Mouse (Mus musculus) embryonic fibroblast, embryonic 13.5 days (primary cell): ENCODE results near the gene Mtrf1l. TPM values are rescaled to one million over a fixed set of nuclear protein-coding genes. Genes with fewer than 3 reads are reported as not detected.

Experiments
- H3K27ac ChIP-seq: 2 replicates; pipeline ENCODE4 v1.5.1; 2012; ENCODE audit warnings: low read length, control low read depth, inconsistent platforms; ENCODE audit not compliant: insufficient read depth
- H3K4me1 ChIP-seq: 2 replicates; pipeline ENCODE4 v1.6.1; 2011; ENCODE audit warnings: low read length; ENCODE audit not compliant: control insufficient read depth, insufficient read depth
- H3K4me3 ChIP-seq: 2 replicates; pipeline ENCODE4 v1.5.1; 2011; ENCODE audit warnings: mild to moderate bottlenecking, control low read depth, low read length; ENCODE audit not compliant: insufficient read depth
- CTCF ChIP-seq: IDR thresholded peaks from 2 replicates; pipeline ENCODE4 v1.5.1; 2011; ENCODE audit warnings: mild to moderate bottlenecking, control low read depth, low read length, moderate library complexity, borderline replicate concordance; ENCODE audit not compliant: insufficient read depth
- POLR2A ChIP-seq: IDR thresholded peaks from 2 replicates; pipeline ENCODE4 v1.6.1; 2011; ENCODE audit warnings: low read depth, mild to moderate bottlenecking, control low read depth, low read length, moderate library complexity
- polyA plus RNA-seq: library from polyadenylated mRNA; stranded (reverse); fragments of >200 nt; gene quantifications from 2 replicates; pipeline ENCODE4 v1.2.4, GENCODE M21; 2011; ENCODE audit warnings: low read depth; ENCODE audit not compliant: missing spikeins, insufficient read length

Gene Mtrf1l
- polyA plus RNA-seq, 1 experiment, result 15.3 TPM

DNA sequence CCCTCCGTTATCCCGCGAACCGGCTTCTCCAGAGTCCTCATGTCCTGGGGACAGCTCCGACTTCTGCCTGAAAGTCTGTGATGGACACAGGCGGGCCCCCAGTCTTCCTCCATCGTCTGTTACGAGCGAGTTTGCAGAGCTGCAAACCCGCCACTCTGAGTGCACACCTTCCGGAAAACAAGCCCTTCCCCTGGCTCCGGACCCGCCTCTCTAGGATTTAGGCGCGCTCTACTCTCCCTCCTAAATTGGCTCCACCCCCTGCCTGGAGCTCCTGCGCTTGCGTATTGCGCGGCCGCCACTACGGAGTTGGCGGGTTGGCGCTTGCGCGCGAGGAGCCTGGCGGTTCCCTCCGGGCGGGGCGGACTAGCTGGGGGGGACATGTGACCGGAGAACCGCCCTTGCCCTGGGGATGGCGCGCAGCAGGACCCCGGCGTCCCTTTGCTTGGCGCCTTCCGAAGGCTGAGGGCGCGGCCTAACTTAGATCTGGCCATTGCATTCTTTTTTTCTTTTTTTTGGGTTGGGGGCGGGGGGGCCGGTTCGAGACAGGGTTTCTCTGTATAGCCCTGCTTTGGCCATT is 17.9 kb downstream of the Mtrf1l start:
- no peaks in the 10 kb centered on the region; the same call in 1 of the 2 replicates for H3K4me1 ChIP-seq
- TF ChIP-seq CTCF (no peak), POLR2A (peak; percentile 72)
- peak overlapping the region; percentile 76 for H3K27ac ChIP-seq
- H3K4me3 ChIP-seq, result peak overlapping the region; percentile 55

DNA sequence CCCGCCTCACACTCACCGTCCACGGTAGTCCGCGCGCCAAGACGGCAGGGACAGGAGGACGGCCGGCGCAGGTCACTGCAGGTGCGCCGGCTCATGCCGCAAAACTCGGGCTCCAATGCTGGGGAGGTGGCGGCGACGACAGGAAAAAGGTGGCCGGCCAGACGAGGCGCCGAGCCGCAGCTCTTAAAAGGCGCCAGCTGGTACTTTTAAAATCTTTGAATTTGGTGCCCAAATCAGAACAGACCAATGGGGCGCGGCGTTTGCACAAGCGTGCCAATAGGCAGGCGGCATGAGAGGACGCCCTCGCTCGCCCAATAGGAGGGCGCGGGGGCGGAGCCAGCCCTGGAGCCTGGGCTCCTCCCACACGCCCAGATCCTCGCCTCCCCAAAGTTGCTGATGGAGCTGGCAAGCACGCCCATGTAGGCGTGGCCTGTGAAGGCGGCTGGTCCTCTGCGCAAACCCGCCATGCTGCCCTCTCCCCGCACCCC is 18.4 kb downstream of the Mtrf1l start, which contains the start of gene Fbxo5:
TSS of gene Fbxo5 (minus strand) at position 358 of the 488 bp plus-strand sequence.
- H3K27ac ChIP-seq, result peak within 1 kb of the TSS; percentile 76
- H3K4me1 ChIP-seq, result no peaks in the 10 kb centered on the region; the same call in 1 of the 2 replicates
- H3K4me3 ChIP-seq, result peak within 1 kb of the TSS; percentile 84
- no peak for TF ChIP-seq CTCF
- TF ChIP-seq POLR2A, result peak; percentile 71

DNA sequence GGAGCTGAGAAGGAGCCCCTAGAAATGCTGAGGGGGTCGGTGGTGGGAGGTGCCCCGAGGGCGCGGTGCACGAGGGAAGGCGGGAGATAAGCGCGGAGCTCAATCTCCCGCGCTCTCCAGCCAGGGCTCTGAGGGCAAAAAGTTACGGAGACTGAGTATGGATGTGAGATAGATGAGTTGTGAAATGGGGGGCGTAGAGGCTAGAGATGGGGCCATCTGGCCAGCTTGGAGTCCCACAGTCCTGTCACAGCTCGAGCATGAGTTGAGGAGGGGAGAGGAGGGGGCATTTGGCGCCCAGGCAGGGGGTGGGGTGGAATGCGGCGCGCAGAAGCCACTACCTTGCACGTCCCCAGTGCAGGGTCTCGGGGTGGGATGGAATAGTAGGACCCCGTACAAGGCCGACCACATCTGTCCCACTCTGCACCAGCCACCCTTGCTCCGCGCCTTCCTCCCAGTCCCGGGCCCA is 19.0 kb downstream of the Mtrf1l start:
- TF ChIP-seq CTCF, result no peak
- TF ChIP-seq POLR2A, result no peak
- no peaks in the 10 kb centered on the region; the same call in 1 of the 2 replicates for H3K4me1 ChIP-seq
- peak overlapping the region; percentile 84 for H3K4me3 ChIP-seq
- 0 out of 2 replicates have a peak overlapping the region, but pooled peaks have one; percentile 9 for H3K27ac ChIP-seq

DNA sequence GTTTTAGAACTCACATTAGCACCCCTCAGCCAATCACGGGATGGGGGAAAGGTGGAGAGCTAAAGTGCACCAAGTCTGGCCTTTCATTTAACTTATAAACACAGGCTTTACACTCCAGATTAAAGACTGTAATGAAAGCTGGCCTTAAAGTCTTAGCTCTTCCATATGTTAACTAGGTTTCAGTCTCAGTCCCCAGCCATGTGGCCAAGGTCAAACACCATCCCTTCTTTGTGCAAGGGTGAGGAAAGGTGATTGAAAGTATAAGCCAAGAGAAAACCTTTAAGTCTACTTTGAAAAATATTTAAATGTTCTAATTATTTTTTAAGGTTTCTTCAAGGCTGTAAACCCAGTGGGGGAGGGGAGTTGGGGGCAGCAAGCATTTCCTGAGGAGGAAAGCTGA is 20.0 kb downstream of the Mtrf1l start:
- no peak for TF ChIP-seq POLR2A
- no peak for TF ChIP-seq CTCF
- no peak overlapping the region for H3K27ac ChIP-seq
- peak overlapping the region; percentile 74 for H3K4me3 ChIP-seq
- H3K4me1 ChIP-seq, result no peaks in the 10 kb centered on the region; the same call in 1 of the 2 replicates

DNA sequence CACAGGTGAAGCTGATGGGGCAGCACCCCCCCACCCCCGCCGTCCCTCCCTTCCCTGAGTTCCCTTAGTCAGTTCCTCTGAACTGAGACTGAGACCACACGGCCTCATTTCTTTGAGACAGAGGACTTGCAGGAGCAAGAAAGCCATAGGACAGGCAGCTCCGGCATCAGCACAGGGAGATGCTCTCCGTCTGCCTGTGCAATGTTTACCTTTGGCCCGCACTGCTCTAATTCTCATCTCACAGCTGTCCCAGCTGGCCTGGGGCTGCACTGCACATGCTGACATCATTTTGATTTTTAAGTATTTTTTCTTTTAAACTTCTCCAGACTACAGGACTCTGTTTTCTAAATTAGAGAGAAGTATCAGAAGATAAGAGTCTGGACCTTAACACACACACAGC is 20.8 kb downstream of the Mtrf1l start:
- TF ChIP-seq POLR2A, result no peak
- no peak for TF ChIP-seq CTCF
- Histone ChIP-seq H3K4me1 (no peaks in the 10 kb centered on the region; the same call in 1 of the 2 replicates), H3K4me3 (peak overlapping the region; percentile 20), H3K27ac (no peak overlapping the region)

DNA sequence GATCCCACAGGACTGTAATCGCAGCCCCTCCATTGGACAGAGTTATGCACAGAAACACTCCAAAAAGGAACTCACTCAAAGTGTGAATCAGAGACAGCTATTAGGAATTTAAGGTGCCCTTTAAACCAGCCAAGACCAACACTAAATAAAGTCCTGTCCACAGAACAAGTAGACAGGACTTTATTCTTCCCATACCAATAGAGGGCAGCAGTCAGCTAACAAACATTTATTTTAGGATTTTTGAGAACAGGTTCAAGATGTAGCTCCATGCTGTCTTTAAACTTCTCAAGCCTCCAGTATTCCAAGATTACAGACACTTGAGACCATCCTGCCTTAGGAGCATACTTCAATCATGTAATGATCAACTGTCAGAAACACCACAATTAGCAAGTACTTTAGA is 23.2 kb downstream of the Mtrf1l start:
- Histone ChIP-seq H3K4me1 (no peaks in the 10 kb centered on the region; the same call in 1 of the 2 replicates), H3K27ac (no peak overlapping the region), H3K4me3 (no peak overlapping the region)
- TF ChIP-seq CTCF (no peak), POLR2A (no peak)

DNA sequence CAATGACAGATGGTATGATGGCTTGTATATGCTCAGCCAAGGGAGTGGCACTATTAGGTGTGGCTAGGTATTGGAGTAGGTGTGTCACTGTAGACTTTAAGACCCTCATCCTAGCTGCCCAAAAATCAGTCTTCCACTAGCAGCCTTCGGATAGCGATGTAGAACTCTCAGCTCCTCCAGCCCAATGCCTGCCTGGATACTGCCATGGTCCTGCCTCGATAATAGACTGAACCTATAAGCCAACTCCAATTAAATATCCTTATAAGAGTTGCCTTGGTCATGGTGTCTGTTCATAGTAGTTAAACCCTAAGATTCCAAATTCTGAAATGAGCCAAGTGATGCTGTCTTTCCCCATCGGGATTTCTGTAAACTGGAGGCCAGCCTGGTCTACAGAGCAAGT is 25.6 kb downstream of the Mtrf1l start:
- Histone ChIP-seq H3K4me3 (no peak overlapping the region), H3K4me1 (no peaks in the 10 kb centered on the region; the same call in 1 of the 2 replicates), H3K27ac (no peak overlapping the region)
- TF ChIP-seq CTCF (no peak), POLR2A (no peak)

DNA sequence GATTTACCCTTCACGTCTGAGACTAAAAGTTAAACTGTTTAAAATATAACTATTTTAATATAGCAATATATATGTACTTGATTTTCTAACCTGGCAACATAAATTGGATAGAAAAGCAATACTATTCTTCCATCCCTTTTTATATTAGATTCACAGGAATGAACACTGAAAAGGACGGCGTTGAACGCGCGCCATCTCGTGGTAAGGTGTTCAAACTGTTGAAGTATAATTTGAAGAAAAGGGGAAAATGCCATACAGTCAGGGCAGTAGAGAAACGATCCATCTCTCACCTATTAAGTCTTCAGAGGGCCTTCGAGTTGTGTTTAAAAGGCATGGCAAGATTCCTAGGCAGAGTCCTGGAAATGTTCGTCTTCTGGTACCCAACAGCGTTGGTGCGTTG is 33.1 kb downstream of the Mtrf1l start:
- Histone ChIP-seq H3K27ac (no peak overlapping the region), H3K4me1 (no peaks in the 10 kb centered on the region), H3K4me3 (no peak overlapping the region)
- peak; percentile 49; the same call in 1 of the 2 replicates for TF ChIP-seq CTCF
- TF ChIP-seq POLR2A, result no peak

DNA sequence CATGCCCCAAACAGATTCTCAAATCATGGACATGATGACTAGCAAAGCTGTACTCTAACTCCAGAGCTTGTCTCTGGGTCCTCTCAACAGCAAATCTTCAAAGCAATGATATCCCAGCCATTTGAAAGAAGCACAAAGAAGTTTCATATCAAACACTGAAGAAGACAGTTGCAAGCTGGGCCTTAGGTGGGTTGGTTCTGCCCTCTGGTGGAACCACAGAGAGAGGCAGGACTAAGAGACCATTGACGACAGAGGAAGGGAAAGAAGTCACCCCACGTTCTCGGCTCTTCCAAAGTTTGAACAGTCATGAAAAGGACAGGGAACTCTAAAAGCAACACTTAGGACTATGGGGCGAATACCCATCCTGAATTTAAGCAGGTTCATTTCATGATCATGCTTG is 36.8 kb downstream of the Mtrf1l start:
- H3K4me3 ChIP-seq, result no peak overlapping the region
- no peak overlapping the region for H3K27ac ChIP-seq
- TF ChIP-seq POLR2A (no peak), CTCF (peak; percentile 65; the same call in 1 of the 2 replicates)
- no peaks in the 10 kb centered on the region for H3K4me1 ChIP-seq

Other genes starting within 250 kb of the Mtrf1l start
- gene Myct1, start 230.1 kb downstream of the Mtrf1l start, polyA plus RNA-seq, result 0.18 and 0.57 TPM in 2 replicates
- 0.97 TPM in 1 of 2 replicates, not detected in the other for gene Vip, start 184.7 kb downstream of the Mtrf1l start, polyA plus RNA-seq
- gene Fbxo5, start 18.3 kb downstream of the Mtrf1l start, polyA plus RNA-seq, result 24.3 and 39.5 TPM in 2 replicates
- gene Rgs17, start 98.5 kb upstream of the Mtrf1l start, polyA plus RNA-seq, result 14.6 and 19.9 TPM in 2 replicates